Mouse (Mus musculus): ENCODE results near the gene Olfr1195. TPM values are rescaled to one million over a fixed set of nuclear protein-coding genes. Genes with fewer than 3 reads are reported as not detected.
"Not testable (repeated sequence)": the region's sequence is repeated elsewhere in the genome, so short reads cannot be mapped to it uniquely, and the experiment has no call there.

The Olfr1195 gene
- polyA plus RNA-seq (2012; rRNA removed) = not detected in 2 replicates

DNA sequence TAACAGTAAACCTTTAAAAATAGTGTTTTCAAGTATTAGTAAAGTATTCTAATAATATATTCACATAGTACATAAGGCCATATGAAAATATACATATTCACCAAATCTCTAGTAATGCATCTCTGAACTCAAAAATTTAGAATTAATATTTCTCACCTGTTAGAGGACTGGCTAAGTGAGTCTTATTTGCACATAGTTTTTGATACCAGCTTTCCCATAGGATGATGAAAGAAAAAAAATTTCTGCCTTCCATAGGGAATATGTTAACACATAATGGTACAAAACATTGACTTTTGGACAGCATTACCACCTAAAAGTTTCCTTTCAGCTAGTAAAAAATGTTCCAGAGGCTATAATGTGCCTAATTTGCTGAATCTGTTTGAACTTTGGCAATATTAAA, at the start of gene Olfr1195:
Gene Olfr1195 (minus strand): TSS at position 101 of the 400 bp plus-strand sequence.
- TF ChIP-seq CTCF (IDR thresholded peaks at IDR 0.05; ENCODE audit: extremely low read depth, insufficient read length, insufficient replicate concordance, low read depth, low read length) (no peak), POLR2A (IDR thresholded peaks at IDR 0.05; ENCODE audit: low read depth, low read length) (no peak)
- Histone ChIP-seq H3K4me3 (ENCODE audit: low read depth, low read length) (no peak within 1 kb of the TSS), H3K4me1 (ENCODE audit: control insufficient read depth, insufficient read depth, insufficient read length, low read length) (no peaks in the 10 kb centered on the region), H3K36me3 (ENCODE audit: control insufficient read depth, insufficient read depth, low read length) (no peaks in the 10 kb centered on the region), H3K27me3 (ENCODE audit: control insufficient read depth, insufficient read depth, low read length) (no peaks in the 10 kb centered on the region), H3K27ac (ENCODE audit: insufficient read depth, low read depth, low read length) (no peak within 1 kb of the TSS)

GRCm38 (mm10) chr2:88732266-88732665, 43.3 kb upstream of the Olfr1195 start, which contains the start of gene Olfr1197:
Olfr1197 (minus strand) TSS chr2:88732366.
- WGBS = 65% methylated on average over 1 of the region's 1 CpGs
- no peak within 1 kb of the TSS for H3K27ac ChIP-seq (ENCODE audit: insufficient read depth, low read depth, low read length)
- no peak within 1 kb of the TSS for H3K4me3 ChIP-seq (ENCODE audit: low read depth, low read length)
- no peaks in the 10 kb centered on the region for H3K27me3 ChIP-seq (ENCODE audit: control insufficient read depth, insufficient read depth, low read length)
- TF ChIP-seq CTCF (IDR thresholded peaks at IDR 0.05; ENCODE audit: extremely low read depth, insufficient read length, insufficient replicate concordance, low read depth, low read length) (no peak), POLR2A (IDR thresholded peaks at IDR 0.05; ENCODE audit: low read depth, low read length) (no peak)
- H3K36me3 ChIP-seq (ENCODE audit: control insufficient read depth, insufficient read depth, low read length) = no peaks in the 10 kb centered on the region
- H3K4me1 ChIP-seq (ENCODE audit: control insufficient read depth, insufficient read depth, insufficient read length, low read length) = no peaks in the 10 kb centered on the region

DNA sequence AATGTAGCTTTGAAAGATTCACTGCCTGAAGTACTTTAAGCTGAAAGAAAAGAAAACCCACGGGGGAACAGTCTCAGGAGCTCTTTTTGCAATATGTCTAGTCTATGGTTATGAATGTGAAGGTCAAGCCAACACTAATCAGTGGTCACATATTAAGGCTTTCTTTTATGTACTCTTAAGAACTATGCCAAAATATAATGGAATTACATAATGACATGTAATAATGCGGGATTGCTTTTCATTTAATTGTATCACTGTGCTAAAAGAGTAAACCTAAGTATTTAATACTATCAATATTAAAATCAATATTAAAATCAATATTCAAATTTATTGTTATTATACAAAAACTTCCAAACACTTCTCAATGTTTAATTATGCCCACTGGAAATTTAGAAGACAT, 15.5 kb upstream of the Olfr1195 start, which contains the start of gene Olfr1196:
Gene Olfr1196 (minus strand): TSS at position 101 of the 400 bp plus-strand sequence.
- TF ChIP-seq CTCF (IDR thresholded peaks at IDR 0.05; ENCODE audit: extremely low read depth, insufficient read length, insufficient replicate concordance, low read depth, low read length) = no peak
- TF ChIP-seq POLR2A (IDR thresholded peaks at IDR 0.05; ENCODE audit: low read depth, low read length) = no peak
- Histone ChIP-seq H3K27ac (ENCODE audit: insufficient read depth, low read depth, low read length) (no peak within 1 kb of the TSS), H3K4me1 (ENCODE audit: control insufficient read depth, insufficient read depth, insufficient read length, low read length) (no peaks in the 10 kb centered on the region), H3K4me3 (ENCODE audit: low read depth, low read length) (no peak within 1 kb of the TSS), H3K27me3 (ENCODE audit: control insufficient read depth, insufficient read depth, low read length) (no peaks in the 10 kb centered on the region), H3K36me3 (ENCODE audit: control insufficient read depth, insufficient read depth, low read length) (no peaks in the 10 kb centered on the region)
- 81% methylated on average over 2 of the region's 2 CpGs for WGBS

- H3K4me3 ChIP-seq (ENCODE audit: low read depth, low read length); H3K4me1 ChIP-seq (ENCODE audit: control insufficient read depth, insufficient read depth, insufficient read length, low read length); H3K27ac ChIP-seq (ENCODE audit: insufficient read depth, low read depth, low read length); H3K27me3 ChIP-seq (ENCODE audit: control insufficient read depth, insufficient read depth, low read length); H3K36me3 ChIP-seq (ENCODE audit: control insufficient read depth, insufficient read depth, low read length): not testable (repeated sequence)
Measured at GRCm38 (mm10) chr2:88675328-88675727, 13.7 kb downstream of the Olfr1195 start, which contains the start of gene Olfr1193. Olfr1193 (plus strand) TSS chr2:88675628.

DNA sequence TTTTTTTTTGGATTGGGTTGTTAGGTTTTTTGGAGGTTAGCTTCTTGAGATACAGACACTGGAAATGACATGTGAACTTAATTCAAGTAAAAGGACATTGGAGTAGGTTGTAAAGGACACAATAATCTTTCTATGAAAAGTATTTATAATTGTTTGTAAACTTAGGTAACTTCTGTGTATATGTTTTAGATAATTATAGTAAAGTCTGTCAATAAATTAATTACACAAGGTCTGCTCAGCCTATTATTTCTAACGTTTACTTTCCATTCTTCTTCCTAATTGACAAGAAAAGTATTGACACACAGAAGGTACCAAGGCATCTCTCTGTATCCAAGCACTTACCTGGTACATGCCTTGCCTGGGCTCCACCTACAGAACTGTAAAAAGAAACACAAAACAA, 40.8 kb downstream of the Olfr1195 start, which contains the start of gene Olfr1192-ps1:
Gene Olfr1192-ps1 (plus strand): TSS at position 301 of the 400 bp plus-strand sequence.
- WGBS = 19% methylated on average over 1 of the region's 1 CpGs
- no peaks in the 10 kb centered on the region for H3K36me3 ChIP-seq (ENCODE audit: control insufficient read depth, insufficient read depth, low read length)
- no peaks in the 10 kb centered on the region for H3K4me1 ChIP-seq (ENCODE audit: control insufficient read depth, insufficient read depth, insufficient read length, low read length)
- H3K27ac ChIP-seq (ENCODE audit: insufficient read depth, low read depth, low read length) = no peak within 1 kb of the TSS
- H3K4me3 ChIP-seq (ENCODE audit: low read depth, low read length) = no peak within 1 kb of the TSS
- TF ChIP-seq POLR2A (IDR thresholded peaks at IDR 0.05; ENCODE audit: low read depth, low read length) = no peak
- H3K27me3 ChIP-seq (ENCODE audit: control insufficient read depth, insufficient read depth, low read length) = no peaks in the 10 kb centered on the region

DNA sequence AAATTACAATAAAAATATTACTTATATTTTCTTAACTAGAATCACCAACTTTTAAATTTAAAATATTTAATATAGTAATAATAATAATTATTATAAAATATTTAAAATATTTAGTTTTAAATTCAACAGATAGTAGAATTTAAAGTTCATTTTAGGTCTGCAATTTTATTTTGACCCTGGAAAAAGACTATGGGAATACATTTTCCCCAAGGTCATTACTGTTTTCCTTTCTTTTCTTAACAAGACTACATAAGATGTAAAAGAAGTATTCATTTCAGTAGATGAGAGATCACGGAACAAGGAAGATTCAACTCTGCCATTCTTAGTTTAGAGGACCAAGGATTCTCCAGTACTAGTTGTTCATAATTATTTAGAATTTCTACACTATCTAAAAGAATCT, 48.7 kb downstream of the Olfr1195 start, which contains the start of gene Olfr1191-ps1:
Gene Olfr1191-ps1 (plus strand): TSS at position 301 of the 400 bp plus-strand sequence.
- not testable (repeated sequence) for H3K36me3 ChIP-seq (ENCODE audit: control insufficient read depth, insufficient read depth, low read length); H3K27ac ChIP-seq (ENCODE audit: insufficient read depth, low read depth, low read length); H3K4me1 ChIP-seq (ENCODE audit: control insufficient read depth, insufficient read depth, insufficient read length, low read length); H3K4me3 ChIP-seq (ENCODE audit: low read depth, low read length); H3K27me3 ChIP-seq (ENCODE audit: control insufficient read depth, insufficient read depth, low read length)
- 83% methylated on average over 1 of the region's 1 CpGs for WGBS

Other genes starting within 250 kb of the Olfr1195 start
- not detected in 2 replicates for gene Gm13757, start 240.1 kb downstream of the Olfr1195 start, polyA plus RNA-seq (2012; rRNA removed)
- gene Olfr1183, start 234.3 kb downstream of the Olfr1195 start, polyA plus RNA-seq (2012; rRNA removed) = not detected in 2 replicates
- gene Olfr1184, start 205.6 kb downstream of the Olfr1195 start, polyA plus RNA-seq (2012; rRNA removed) = not detected in 2 replicates
- gene Olfr1185-ps1, start 195.9 kb downstream of the Olfr1195 start, polyA plus RNA-seq (2012; rRNA removed) = not detected in 2 replicates
- gene Olfr1186, start 170.6 kb downstream of the Olfr1195 start, polyA plus RNA-seq (2012; rRNA removed) = not detected in 2 replicates
- not detected in 2 replicates for gene Olfr1188, start 132.3 kb downstream of the Olfr1195 start, polyA plus RNA-seq (2012; rRNA removed)
- not detected in 2 replicates for gene Olfr1189, start 102.7 kb downstream of the Olfr1195 start, polyA plus RNA-seq (2012; rRNA removed)
- not detected in 2 replicates for gene Olfr1191-ps1, start 48.6 kb downstream of the Olfr1195 start, polyA plus RNA-seq (2012; rRNA removed)
- not detected in 2 replicates for gene Olfr1192-ps1, start 40.7 kb downstream of the Olfr1195 start, polyA plus RNA-seq (2012; rRNA removed)
- not detected in 2 replicates for gene Olfr1193, start 13.6 kb downstream of the Olfr1195 start, polyA plus RNA-seq (2012; rRNA removed)
- gene Olfr1196, start 15.4 kb upstream of the Olfr1195 start, polyA plus RNA-seq (2012; rRNA removed) = not detected in 2 replicates
- gene Olfr1197, start 43.2 kb upstream of the Olfr1195 start, polyA plus RNA-seq (2012; rRNA removed) = not detected in 2 replicates
- not detected in 2 replicates for gene Olfr1198, start 62.2 kb upstream of the Olfr1195 start, polyA plus RNA-seq (2012; rRNA removed)
- not detected in 2 replicates for gene Olfr1199, start 71.3 kb upstream of the Olfr1195 start, polyA plus RNA-seq (2012; rRNA removed)
- not detected in 2 replicates for gene Olfr1200, start 81.3 kb upstream of the Olfr1195 start, polyA plus RNA-seq (2012; rRNA removed)
- not detected in 2 replicates for gene Olfr1201, start 103.8 kb upstream of the Olfr1195 start, polyA plus RNA-seq (2012; rRNA removed)
- gene Olfr1202, start 125.3 kb upstream of the Olfr1195 start, polyA plus RNA-seq (2012; rRNA removed) = not detected in 2 replicates
- gene Olfr1205, start 140.6 kb upstream of the Olfr1195 start, polyA plus RNA-seq (2012; rRNA removed) = not detected in 2 replicates
- not detected in 2 replicates for gene Olfr1204, start 160.1 kb upstream of the Olfr1195 start, polyA plus RNA-seq (2012; rRNA removed)
- gene Olfr1206, start 174.0 kb upstream of the Olfr1195 start, polyA plus RNA-seq (2012; rRNA removed) = not detected in 2 replicates
- not detected in 2 replicates for gene Olfr1208, start 213.1 kb upstream of the Olfr1195 start, polyA plus RNA-seq (2012; rRNA removed)
- gene Olfr1209, start 226.0 kb upstream of the Olfr1195 start, polyA plus RNA-seq (2012; rRNA removed) = not detected in 2 replicates
- not detected in 2 replicates for gene Olfr1211, start 248.9 kb upstream of the Olfr1195 start, polyA plus RNA-seq (2012; rRNA removed)

Data from small intestine, adult 2 months (tissue).